ENCODE assay signal across 11 mouse cellular contexts in the genomic region with DNA sequence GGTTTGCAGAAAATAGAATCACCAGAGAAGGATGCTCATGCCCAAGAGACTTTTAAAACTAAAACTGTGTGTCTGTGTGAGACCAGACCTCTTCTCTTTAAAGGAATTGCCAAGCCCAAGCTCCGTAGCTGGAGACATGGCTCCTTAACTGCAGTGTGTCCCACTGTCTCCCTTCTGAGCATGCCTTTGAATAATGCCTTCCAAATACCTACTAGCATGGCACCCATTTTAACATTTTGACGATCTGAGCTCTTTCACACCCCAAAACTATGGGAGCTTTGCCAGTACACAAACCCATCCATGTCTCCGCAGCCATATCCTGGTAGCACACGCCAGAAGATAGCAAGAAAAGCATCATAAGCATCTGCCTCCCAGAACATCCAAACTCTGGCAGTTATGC.
"Had no signal": no experiment of that assay in that cellular context is flagged by ENCODE, and none has a peak within 500 bp of the region (broad histone marks: within the 10 kb centered on the region; RNA-seq: fewer than 3 reads in every experiment).

No protein-coding gene starts in this region.

- H3K36me3 ChIP-seq: limb, embryonic 10.5 days; liver, embryonic 15.5 days; midbrain, embryonic 15.5 days; neural tube, embryonic 12.5 days had no signal

- ATAC-seq: lung, postnatal 0 days; midbrain, embryonic 15.5 days had no signal

- H3K4me1 ChIP-seq: limb, embryonic 10.5 days; liver, embryonic 15.5 days; midbrain, embryonic 15.5 days; neural tube, embryonic 12.5 days had no signal

- H3K27me3 ChIP-seq: liver, embryonic 15.5 days; midbrain, embryonic 15.5 days; neural tube, embryonic 12.5 days had no signal

- DNase-seq: kidney, adult 8-10 months; kidney, postnatal 25 days; lung, adult 2 months; thymus, postnatal 4 days had no signal

- H3K9me3 ChIP-seq: limb, embryonic 10.5 days; liver, embryonic 15.5 days; midbrain, embryonic 15.5 days; neural tube, embryonic 12.5 days had no signal

- H3K9ac ChIP-seq: liver, embryonic 15.5 days; midbrain, embryonic 15.5 days; neural tube, embryonic 12.5 days had no signal

- H3K4me2 ChIP-seq: liver, embryonic 11.5 days; liver, embryonic 15.5 days; midbrain, embryonic 15.5 days; neural tube, embryonic 12.5 days had no signal

- H3K27ac ChIP-seq: limb, embryonic 10.5 days; liver, embryonic 15.5 days; midbrain, embryonic 15.5 days; neural tube, embryonic 12.5 days; stomach, postnatal 0 days had no signal

- H3K4me3 ChIP-seq: limb, embryonic 10.5 days; liver, embryonic 15.5 days; midbrain, embryonic 15.5 days; neural tube, embryonic 12.5 days had no signal
